Mouse (Mus musculus) G1E (cell line): ENCODE data around the gene Stk39. TPM values are rescaled to one million over a fixed set of nuclear protein-coding genes. Genes with fewer than 3 reads are reported as not detected.

Source experiments
- ATAC-seq: 2 replicates; pipeline ENCODE4 v1.8.0; 2016; ENCODE audit warnings: mild to moderate bottlenecking; ENCODE audit not compliant: insufficient number of reproducible peaks, poor library complexity, low FRiP score, severe bottlenecking; ENCODE audit errors: extremely low read depth
- DNase-seq: peaks from one replicate; pipeline ENCODE4 v3.0.0; 2012; ENCODE audit warnings: low spot score
- H3K27me3 ChIP-seq: 2 replicates; pipeline ENCODE4 v1.6.1; 2012; ENCODE audit warnings: mild to moderate bottlenecking, low read length, inconsistent platforms; ENCODE audit not compliant: insufficient read depth
- H3K36me3 ChIP-seq: replicated peaks from 2 replicates; pipeline ENCODE3; 2012; ENCODE audit warnings: mild to moderate bottlenecking, inconsistent platforms
- H3K4me1 ChIP-seq: 2 replicates; pipeline ENCODE4 v1.6.1; 2012; ENCODE audit warnings: low read depth, low read length, inconsistent platforms, mixed read lengths; ENCODE audit not compliant: insufficient read depth
- H3K4me3 ChIP-seq: 2 replicates; pipeline ENCODE4 v1.5.1; 2012; ENCODE audit warnings: low read depth, mild to moderate bottlenecking, inconsistent platforms, low read length, moderate library complexity, mixed read lengths
- H3K9me3 ChIP-seq: replicated peaks from 2 replicates; pipeline ENCODE4 v1.6.1; 2012; ENCODE audit warnings: inconsistent platforms
- CTCF ChIP-seq: IDR thresholded peaks from 2 replicates; pipeline ENCODE4 v1.5.1; 2012; ENCODE audit warnings: low read depth, low read length, inconsistent platforms, mixed read lengths
- GATA1 ChIP-seq: IDR thresholded peaks from 2 replicates; pipeline ENCODE4 v1.6.1; 2012; ENCODE audit warnings: borderline replicate concordance, low read length, inconsistent platforms, mixed read lengths
- GATA2 ChIP-seq: IDR thresholded peaks from 2 replicates; pipeline ENCODE4 v1.6.1; 2012; ENCODE audit warnings: low read depth, low read length, inconsistent platforms, borderline replicate concordance
- POLR2AphosphoS5 ChIP-seq: IDR thresholded peaks from 2 replicates; pipeline ENCODE4 v1.6.1; 2012; ENCODE audit warnings: low read depth, low read length, inconsistent platforms; ENCODE audit not compliant: insufficient replicate concordance
- TAL1 ChIP-seq: conservative IDR thresholded peaks from 2 replicates; pipeline ENCODE4 v1.6.1; 2012; ENCODE audit warnings: low read depth, low read length, inconsistent platforms, mixed read lengths
- polyA plus RNA-seq: library from polyadenylated mRNA; stranded (reverse); fragments of >175 nt; gene quantifications from 2 replicates; pipeline ENCODE4 v1.2.3, GENCODE M21; 2012
- total RNA-seq, 2 experiments: library from RNA; stranded (forward) in 1 of 2; stranded (reverse) in 1 of 2; fragments of 200-1000 nt in 1 of 2; fragments of >200 nt in 1 of 2; fragmentation: Nextera tagmentation in 1 of 2; gene quantifications; 2 replicates each; pipeline ENCODE4 v1.2.3; 2014 to 2017

Gene Stk39
- total and polyA plus RNA-seq, 3 experiments: 0.11 TPM; not detected in 2

DNA sequence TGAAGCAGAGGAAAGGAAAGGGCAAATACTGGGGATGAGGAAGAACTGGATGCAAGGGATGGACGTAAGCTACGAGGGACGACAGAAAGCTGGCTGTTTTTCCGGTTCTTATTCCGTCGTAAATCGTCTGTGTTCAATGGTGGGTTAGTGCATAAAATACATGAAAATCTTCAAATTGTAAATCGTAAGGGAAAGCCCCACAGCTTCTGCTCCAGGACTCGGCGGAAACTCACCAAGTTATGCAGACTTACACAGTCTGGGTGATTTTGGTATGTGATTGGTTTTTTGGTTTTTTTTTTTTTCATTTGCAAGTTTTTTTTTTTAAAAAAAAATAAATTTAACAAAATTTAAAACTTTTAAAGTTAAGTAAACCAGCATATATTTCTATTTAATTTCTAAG, 24.0 kb downstream of the Stk39 start:
- DNase-seq (no peak), ATAC-seq (no peak)
- TF ChIP-seq TAL1 (no peak), CTCF (no peak), GATA1 (no peak), POLR2AphosphoS5 (no peak), GATA2 (no peak)
- Histone ChIP-seq H3K36me3 (no peaks in the 10 kb centered on the region), H3K9me3 (peaks cover 47% of the 10 kb centered on the region), H3K4me3 (no peak overlapping the region), H3K27me3 (no peaks in the 10 kb centered on the region), H3K4me1 (no peaks in the 10 kb centered on the region)

DNA sequence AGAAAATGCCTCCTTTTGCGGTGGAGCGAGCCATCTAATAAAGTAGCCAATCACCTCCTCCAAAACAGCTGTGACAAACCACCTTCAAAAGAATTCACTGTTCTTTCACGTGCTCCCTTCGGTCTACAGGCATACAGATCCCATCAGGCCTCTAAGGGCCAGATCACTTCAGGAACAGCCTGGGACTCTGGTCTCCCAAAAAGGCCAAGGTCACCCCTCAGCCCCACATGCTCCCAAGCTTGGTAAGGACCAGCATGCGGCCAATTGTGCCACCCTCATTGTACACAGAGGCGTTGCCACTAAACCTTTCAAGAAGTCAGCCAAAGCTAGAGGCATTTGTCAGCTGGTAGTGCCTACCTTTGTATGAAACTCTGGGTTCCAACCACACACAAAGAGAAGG, 28.9 kb downstream of the Stk39 start:
- Histone ChIP-seq H3K4me3 (no peak overlapping the region), H3K27me3 (no peaks in the 10 kb centered on the region), H3K36me3 (no peaks in the 10 kb centered on the region), H3K4me1 (no peaks in the 10 kb centered on the region), H3K9me3 (peaks cover 44% of the 10 kb centered on the region)
- ATAC-seq: no peak
- TF ChIP-seq POLR2AphosphoS5: no peak
- no peak for TF ChIP-seq CTCF
- no peak for TF ChIP-seq GATA2
- no peak for TF ChIP-seq GATA1
- TF ChIP-seq TAL1: no peak
- DNase-seq: no peak

DNA sequence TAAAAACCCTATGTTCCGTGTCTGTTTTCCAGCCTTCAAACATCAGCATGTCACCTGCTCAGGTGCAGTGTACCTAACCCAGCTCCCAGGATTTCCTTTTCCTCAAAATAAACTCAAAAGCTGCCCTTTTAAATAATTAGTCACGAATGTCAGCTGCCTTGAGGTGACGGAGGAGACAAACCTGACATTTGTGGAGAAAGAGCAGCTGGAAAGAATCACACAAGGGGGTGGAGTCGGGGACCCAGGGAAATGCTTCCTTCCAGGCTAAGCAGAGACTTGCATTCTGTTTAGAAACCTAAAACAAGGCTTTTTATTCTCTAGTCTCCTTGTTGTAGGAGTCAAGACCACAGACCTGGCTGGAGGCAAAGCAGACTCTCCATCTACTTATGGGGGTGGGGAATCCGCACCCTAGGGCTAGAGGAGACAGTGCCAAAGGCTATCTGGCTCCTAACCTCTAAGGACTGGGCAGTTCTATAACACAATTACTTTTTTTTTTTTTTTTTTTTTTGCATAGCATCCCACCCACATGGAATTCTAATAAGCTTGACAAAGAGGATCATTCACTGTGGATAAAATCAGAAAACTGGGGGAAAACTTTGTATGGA, 29.9 kb downstream of the Stk39 start:
- no peak for TF ChIP-seq TAL1
- no peak for TF ChIP-seq POLR2AphosphoS5
- no peak for TF ChIP-seq CTCF
- TF ChIP-seq GATA1: no peak
- TF ChIP-seq GATA2: no peak
- Histone ChIP-seq H3K36me3 (no peaks in the 10 kb centered on the region), H3K9me3 (peaks cover 45% of the 10 kb centered on the region), H3K27me3 (no peaks in the 10 kb centered on the region), H3K4me1 (no peaks in the 10 kb centered on the region), H3K4me3 (no peak overlapping the region)
- ATAC-seq (no peak), DNase-seq (no peak)

GRCm38 (mm10) chr2:68439614-68440013, 32.5 kb downstream of the Stk39 start:
- TF ChIP-seq GATA1: no peak
- TF ChIP-seq GATA2: no peak
- no peak for TF ChIP-seq TAL1
- no peak for TF ChIP-seq POLR2AphosphoS5
- TF ChIP-seq CTCF: no peak
- DNase-seq (no peak), ATAC-seq (no peak)
- Histone ChIP-seq H3K4me1 (no peaks in the 10 kb centered on the region), H3K4me3 (no peak overlapping the region), H3K27me3 (no peaks in the 10 kb centered on the region), H3K36me3 (no peaks in the 10 kb centered on the region), H3K9me3 (peaks cover 42% of the 10 kb centered on the region)

GRCm38 (mm10) chr2:68437920-68438319, 34.1 kb downstream of the Stk39 start:
- Histone ChIP-seq H3K4me1 (no peaks in the 10 kb centered on the region), H3K9me3 (peaks cover 42% of the 10 kb centered on the region), H3K36me3 (no peaks in the 10 kb centered on the region), H3K27me3 (no peaks in the 10 kb centered on the region), H3K4me3 (no peak overlapping the region)
- no peak for DNase-seq
- TF ChIP-seq GATA2 (no peak), GATA1 (no peak), POLR2AphosphoS5 (no peak), TAL1 (no peak), CTCF (no peak)
- no peak for ATAC-seq

- DNase-seq (no peak), ATAC-seq (no peak)
- no peak overlapping the region for H3K4me3 ChIP-seq
- no peaks in the 10 kb centered on the region for H3K27me3 ChIP-seq
- peaks cover 43% of the 10 kb centered on the region for H3K9me3 ChIP-seq
- no peaks in the 10 kb centered on the region for H3K36me3 ChIP-seq
- no peak for TF ChIP-seq POLR2AphosphoS5
- no peak for TF ChIP-seq GATA1
- no peak for TF ChIP-seq CTCF
- no peak for TF ChIP-seq TAL1
- TF ChIP-seq GATA2: no peak
- no peaks in the 10 kb centered on the region for H3K4me1 ChIP-seq
These were observed 34.9 kb downstream of the Stk39 start for GRCm38 (mm10) chr2:68437216-68437615.
